Mouse (Mus musculus) ES-E14 (cell line): Measurements from ENCODE around the gene Gfer. TPM values are rescaled to one million over a fixed set of nuclear protein-coding genes. Genes with fewer than 3 reads are reported as not detected.

Experiments
- DNase-seq: peaks from one replicate; pipeline ENCODE4 v3.0.0-alpha.2; 2013; ENCODE audit warnings: low read depth, low spot score
- H3K27ac ChIP-seq: 2 replicates; pipeline ENCODE4 v1.5.1; 2012; ENCODE audit warnings: low read depth, mild to moderate bottlenecking, low read length, moderate library complexity, mixed read lengths; ENCODE audit not compliant: poor library complexity, insufficient read depth, severe bottlenecking
- H3K36me3 ChIP-seq: 2 replicates; pipeline ENCODE4 v1.6.1; 2012; ENCODE audit warnings: mild to moderate bottlenecking, low read length, moderate library complexity, mixed read lengths; ENCODE audit not compliant: control insufficient read depth, poor library complexity, insufficient read depth, severe bottlenecking
- H3K4me1 ChIP-seq, 2 experiments: fragments of 150-350 bp in 1 of 2; sonication (generic) in 1 of 2; 2 replicates each; pipeline ENCODE4 v1.6.1; 2012; ENCODE audit warnings: low read length in 2 of 2, mild to moderate bottlenecking in 1 of 2, mixed read lengths in 1 of 2; ENCODE audit not compliant: control insufficient read depth in 2 of 2, insufficient read depth in 2 of 2, poor library complexity in 1 of 2
- H3K4me3 ChIP-seq, 2 experiments: fragments of 150-350 bp in 1 of 2; sonication (generic) in 1 of 2; 2 replicates each; pipeline ENCODE4 v1.5.1; 2012; ENCODE audit warnings: low read length in 2 of 2, low read depth in 1 of 2, mild to moderate bottlenecking in 1 of 2, mixed read lengths in 1 of 2; ENCODE audit not compliant: insufficient read depth in 1 of 2, poor library complexity in 1 of 2, severe bottlenecking in 1 of 2
- H3K9ac ChIP-seq: 2 replicates; pipeline ENCODE4 v1.6.1; 2012; ENCODE audit warnings: low read depth, mild to moderate bottlenecking, low read length, mixed read lengths; ENCODE audit not compliant: poor library complexity, insufficient read depth, severe bottlenecking
- H3K9me3 ChIP-seq: fragments of 150-350 bp; sonication (generic); 2 replicates; pipeline ENCODE4 v1.6.1; 2012; ENCODE audit warnings: low read depth, mild to moderate bottlenecking, low read length; ENCODE audit not compliant: control insufficient read depth, insufficient read depth
- CHD2 ChIP-seq: IDR thresholded peaks from 2 replicates; pipeline ENCODE4 v1.6.1; 2014; ENCODE audit warnings: mild to moderate bottlenecking, low read depth, low read length, inconsistent platforms
- HCFC1 ChIP-seq: IDR thresholded peaks from 2 replicates; pipeline ENCODE4 v1.6.1; 2012; ENCODE audit warnings: low read length, inconsistent platforms, borderline replicate concordance; ENCODE audit not compliant: insufficient read depth
- MAFK ChIP-seq: IDR thresholded peaks from 2 replicates; pipeline ENCODE4 v1.6.1; 2014; ENCODE audit warnings: mild to moderate bottlenecking, low read depth, low read length, inconsistent platforms; ENCODE audit not compliant: insufficient read depth
- ZC3H11A ChIP-seq: IDR thresholded peaks from 2 replicates; pipeline ENCODE4 v1.6.1; 2012; ENCODE audit warnings: low read depth, mild to moderate bottlenecking, inconsistent platforms, low read length, borderline replicate concordance
- ZNF384 ChIP-seq: IDR thresholded peaks from 2 replicates; pipeline ENCODE4 v1.6.1; 2012; ENCODE audit warnings: low read depth, low read length, inconsistent platforms
- in situ Hi-C, 2 experiments: fragments of 600-800 bp; cut with MboI; formaldehyde crosslinking; loops; one replicate each; pipeline ENCODE4 v1.15.1; 2025; ENCODE audit warnings: low sequenced_read_pairs in 2 of 2, inconsistent platforms in 1 of 2; ENCODE audit not compliant: unreplicated experiment in 2 of 2
- total RNA-seq: library from RNA; depleted of rRNA; stranded (reverse); fragments of 300-350 nt; gene quantifications from 2 replicates; pipeline ENCODE4 v1.2.3, GENCODE M21; 2012

Gene Gfer
- total RNA-seq, 1 experiment, result 61.8 TPM

GRCm38 (mm10) chr17:24739926-24740325 is 44.0 kb upstream of the Gfer start:
- no peak overlapping the region for H3K4me3 ChIP-seq
- TF ChIP-seq CHD2 (no peak), ZNF384 (no peak), HCFC1 (no peak), ZC3H11A (no peak), MAFK (no peak)
- in situ Hi-C loops, result no loop called here
- H3K9ac ChIP-seq, result no peak overlapping the region
- H3K27ac ChIP-seq, result no peak overlapping the region
- H3K36me3 ChIP-seq, result no peaks in the 10 kb centered on the region
- DNase-seq, result no peak
- peaks cover 0 to 13% of the 10 kb centered on the region in 2 experiments; a peak in 2 of 4 replicates for H3K4me1 ChIP-seq
- no peaks in the 10 kb centered on the region for H3K9me3 ChIP-seq

GRCm38 (mm10) chr17:24738238-24738637 is 42.3 kb upstream of the Gfer start:
- in situ Hi-C loops, result no loop called here
- Histone ChIP-seq H3K4me1 (peaks cover 0 to 14% of the 10 kb centered on the region in 2 experiments; a peak in 2 of 4 replicates), H3K9ac (no peak overlapping the region), H3K9me3 (no peaks in the 10 kb centered on the region), H3K36me3 (no peaks in the 10 kb centered on the region), H3K27ac (no peak overlapping the region), H3K4me3 (no peak overlapping the region)
- no peak for DNase-seq
- TF ChIP-seq MAFK, result no peak
- no peak for TF ChIP-seq ZC3H11A
- TF ChIP-seq CHD2, result no peak
- no peak for TF ChIP-seq HCFC1
- TF ChIP-seq ZNF384, result no peak

- no peaks in the 10 kb centered on the region for H3K36me3 ChIP-seq
- no peak overlapping the region for H3K27ac ChIP-seq
- H3K9ac ChIP-seq, result no peak overlapping the region
- peak overlapping the region; percentile 6 to 73; a peak in 3 of 4 replicates for H3K4me3 ChIP-seq
- H3K9me3 ChIP-seq, result no peaks in the 10 kb centered on the region
- H3K4me1 ChIP-seq, result peaks cover 1 to 15% of the 10 kb centered on the region in 2 experiments; a peak in 2 of 4 replicates
- TF ChIP-seq ZC3H11A, result no peak
- TF ChIP-seq HCFC1, result no peak
- TF ChIP-seq MAFK, result no peak
- TF ChIP-seq ZNF384, result no peak
- no peak for TF ChIP-seq CHD2
- no peak for DNase-seq
- in situ Hi-C loops, result no loop called here
Observed at GRCm38 (mm10) chr17:24737135-24737810, 41.3 kb upstream of the Gfer start.

- Histone ChIP-seq H3K4me3 (peak within 1 kb of the TSS; percentile 73 to 80), H3K36me3 (no peaks in the 10 kb centered on the region), H3K9me3 (no peaks in the 10 kb centered on the region), H3K9ac (peak within 1 kb of the TSS; percentile 75), H3K27ac (0 out of 2 replicates have a peak within 1 kb of the TSS, but pooled peaks have one; percentile 7), H3K4me1 (peaks cover 1 to 15% of the 10 kb centered on the region in 2 experiments; a peak in 2 of 4 replicates)
- peak; percentile 100 for DNase-seq
- TF ChIP-seq HCFC1 (no peak), ZNF384 (no peak), MAFK (no peak), CHD2 (no peak), ZC3H11A (no peak)
- in situ Hi-C loops, result no loop called here
Observed at GRCm38 (mm10) chr17:24736330-24737051, 40.5 kb upstream of the Gfer start, which contains the start of gene Msrb1. Gene Msrb1, plus strand, starts transcription at chr17:24736642.
